Mouse (Mus musculus): ENCODE results near the gene Trf.
A peak's percentile ranks its signal among the peaks of the same experiment; 100 is the strongest.

The Trf gene

DNA sequence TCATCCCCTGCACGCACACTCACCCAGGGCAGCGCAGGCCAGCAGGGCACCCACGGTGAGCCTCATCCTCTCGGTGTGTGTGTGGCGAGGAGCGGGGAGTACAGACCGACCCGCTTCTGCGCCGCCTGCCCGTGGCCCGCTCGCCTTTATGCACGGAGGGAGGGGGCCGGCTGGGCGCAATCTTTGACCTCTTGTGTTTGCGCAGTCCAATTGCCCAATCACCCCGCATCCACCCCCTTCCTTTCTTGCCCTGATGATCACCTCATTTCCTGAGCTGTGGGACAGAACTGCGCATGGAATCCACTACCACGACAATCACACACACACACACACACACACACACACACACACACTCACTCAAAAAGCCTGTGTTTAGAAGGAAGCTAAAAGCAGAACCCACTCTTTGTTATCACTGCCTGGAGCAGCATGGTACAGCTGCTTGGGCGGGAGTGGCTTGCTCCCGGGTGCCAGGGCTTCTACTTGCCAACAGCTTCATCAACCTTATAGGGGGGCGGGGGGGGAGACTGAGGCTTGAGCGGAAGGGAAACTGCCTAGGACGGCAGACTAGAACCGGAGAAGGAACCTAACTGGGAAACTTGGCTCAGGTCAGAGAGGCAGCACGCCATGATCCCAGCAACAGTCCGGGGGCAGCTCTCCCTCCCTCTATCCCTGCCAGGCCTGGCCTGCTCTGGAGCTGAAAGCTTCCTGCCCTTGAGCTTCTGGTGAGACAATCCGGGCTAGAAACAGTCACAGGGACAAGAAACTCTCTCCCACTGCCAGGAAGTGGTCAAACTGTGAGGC, at the start of gene Trf, which contains the start of gene Gm20425:
TSS of gene Trf (minus strand) at position 294 of the 801 bp plus-strand sequence.
TSS of gene Gm20425 (minus strand) at position 157 of the 801 bp plus-strand sequence.
- peak; percentile 41 for DNase-seq

DNA sequence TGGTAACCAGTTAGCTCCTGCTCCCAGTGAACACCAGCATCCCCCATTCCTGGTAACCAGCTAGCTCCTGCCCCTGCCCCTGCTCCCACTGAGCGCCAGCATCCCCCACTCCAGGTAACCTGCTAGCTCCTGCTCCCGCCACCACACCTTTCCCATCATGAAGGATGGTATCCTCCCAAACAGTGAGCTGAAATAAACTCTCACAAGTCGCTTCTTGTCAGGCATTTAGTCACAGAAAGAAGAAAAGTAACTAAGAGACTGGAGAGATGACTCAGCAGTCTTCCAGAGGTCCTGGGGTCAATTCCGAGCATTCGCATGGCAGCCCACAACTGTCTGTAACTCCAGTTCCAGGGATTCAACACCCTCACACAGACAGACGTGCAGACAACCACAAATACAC, 46.6 kb upstream of the Trf start:
- DNase-seq, result no peak

DNA sequence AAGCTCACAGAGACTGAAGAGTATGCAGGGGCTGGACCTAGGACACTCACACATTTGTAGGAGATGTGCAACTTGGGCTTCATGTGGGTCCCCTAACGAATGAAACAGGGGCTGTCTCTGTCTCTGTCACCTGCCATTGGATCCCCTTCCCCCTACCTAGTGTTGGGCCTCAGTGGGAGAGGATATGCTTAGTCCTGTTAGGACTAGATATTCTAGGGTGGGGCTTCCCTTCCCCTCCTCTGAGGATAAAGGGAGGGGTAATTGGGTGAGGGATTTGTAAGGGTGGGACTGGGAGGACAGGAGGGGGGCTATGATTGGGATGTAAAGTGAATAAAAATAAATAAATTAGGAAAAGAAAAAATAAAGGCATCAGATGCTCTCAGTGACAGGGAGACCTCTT, 45.4 kb upstream of the Trf start:
- no peak for DNase-seq

DNA sequence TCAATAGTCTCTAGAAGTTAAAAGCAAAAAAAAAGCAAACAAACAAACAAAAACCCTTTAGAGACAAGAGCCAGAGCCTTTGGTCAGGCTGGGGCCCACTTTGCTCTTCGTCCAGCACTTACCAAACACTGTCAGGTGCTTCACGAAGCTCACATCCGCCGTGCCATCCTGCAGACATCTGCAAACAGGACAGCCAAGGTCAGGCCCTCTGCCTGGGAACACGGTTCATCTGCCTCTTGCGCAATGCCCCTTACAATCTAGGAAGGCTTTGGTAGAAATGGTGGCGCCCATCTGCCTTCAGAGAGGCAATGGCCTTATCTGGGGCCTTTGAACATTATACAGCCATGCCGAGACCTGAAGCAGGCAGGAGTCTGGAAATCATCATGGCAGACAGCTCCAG, 44.6 kb upstream of the Trf start:
- no peak for DNase-seq

DNA sequence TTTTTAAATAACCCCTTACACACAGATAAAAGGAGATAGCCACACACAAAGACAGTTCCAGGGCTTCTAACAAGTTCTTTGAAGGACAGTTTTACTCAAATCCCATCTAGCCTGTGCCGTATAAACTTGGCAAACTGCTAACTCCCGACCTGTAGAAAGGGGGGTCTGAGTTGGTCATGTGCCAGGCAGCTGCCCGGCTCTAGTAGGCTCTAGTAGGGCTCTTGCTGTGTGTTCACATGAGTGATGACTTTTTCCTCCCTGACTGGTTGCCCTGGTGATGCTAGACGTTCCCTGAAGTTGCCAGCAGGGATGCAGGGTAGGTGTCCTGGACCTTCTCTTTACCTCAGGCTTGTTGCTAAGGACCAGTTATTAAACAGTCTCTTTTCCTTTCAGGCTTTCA, 40.9 kb upstream of the Trf start:
- DNase-seq, result no peak

DNA sequence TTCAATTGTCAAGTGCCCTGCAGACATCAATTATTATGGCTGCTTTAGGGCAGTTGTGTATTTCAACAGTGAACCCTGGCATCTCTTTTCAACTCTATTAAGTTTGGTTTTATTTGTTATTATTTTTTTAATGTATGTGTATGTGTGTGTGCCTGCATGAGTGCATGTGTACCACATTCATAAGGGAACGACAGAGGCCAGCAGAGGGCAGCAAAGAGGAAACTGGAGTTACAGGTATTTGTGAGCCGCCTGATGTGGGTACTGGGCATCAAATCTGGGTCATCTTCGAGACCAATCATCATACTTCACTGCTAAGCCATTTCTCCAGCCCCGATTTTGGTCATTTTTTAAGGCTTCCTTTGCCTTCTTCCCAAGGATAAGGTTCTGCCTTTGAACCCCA, 35.5 kb upstream of the Trf start:
- DNase-seq, result no peak

DNA sequence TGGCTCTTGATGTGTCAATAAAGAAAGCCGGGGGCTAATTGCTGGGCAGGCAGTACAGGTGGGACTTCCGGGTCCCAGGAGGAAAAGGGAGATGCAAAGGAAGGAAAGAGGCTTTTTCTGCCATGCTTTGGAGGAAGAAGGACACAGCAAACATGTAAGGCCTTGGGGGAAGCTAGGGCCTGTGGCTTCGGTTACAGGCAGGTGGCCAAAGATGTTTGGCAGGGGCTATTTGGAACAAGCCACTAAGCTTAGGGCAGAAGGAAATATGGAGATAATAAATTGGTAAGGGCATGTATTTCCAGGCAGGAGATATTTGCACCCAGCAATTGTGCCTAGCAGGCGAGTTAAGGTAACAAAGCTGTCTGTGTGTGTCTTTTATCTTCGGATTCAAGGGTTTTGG, 22.7 kb upstream of the Trf start:
- DNase-seq, result no peak

DNA sequence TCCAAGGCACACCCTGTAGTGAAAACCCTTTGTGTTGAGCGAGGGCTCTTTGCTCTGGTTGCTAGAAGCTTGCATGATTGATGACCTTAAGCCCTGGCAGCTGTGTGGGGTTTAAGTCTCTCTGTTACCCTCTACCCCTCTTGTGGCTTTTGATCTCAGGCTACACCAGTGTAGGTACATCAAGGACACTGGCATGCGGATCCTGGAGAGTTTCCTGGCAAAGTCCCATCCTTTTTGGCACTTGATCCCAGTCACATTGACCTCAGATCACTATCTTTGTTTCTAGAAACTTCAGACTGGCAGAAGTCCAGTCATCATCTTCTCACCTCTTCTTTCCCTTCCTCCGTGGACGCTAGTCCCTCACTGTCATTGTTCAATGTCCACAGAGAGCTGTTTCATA, 18.4 kb upstream of the Trf start:
- DNase-seq, result no peak

DNA sequence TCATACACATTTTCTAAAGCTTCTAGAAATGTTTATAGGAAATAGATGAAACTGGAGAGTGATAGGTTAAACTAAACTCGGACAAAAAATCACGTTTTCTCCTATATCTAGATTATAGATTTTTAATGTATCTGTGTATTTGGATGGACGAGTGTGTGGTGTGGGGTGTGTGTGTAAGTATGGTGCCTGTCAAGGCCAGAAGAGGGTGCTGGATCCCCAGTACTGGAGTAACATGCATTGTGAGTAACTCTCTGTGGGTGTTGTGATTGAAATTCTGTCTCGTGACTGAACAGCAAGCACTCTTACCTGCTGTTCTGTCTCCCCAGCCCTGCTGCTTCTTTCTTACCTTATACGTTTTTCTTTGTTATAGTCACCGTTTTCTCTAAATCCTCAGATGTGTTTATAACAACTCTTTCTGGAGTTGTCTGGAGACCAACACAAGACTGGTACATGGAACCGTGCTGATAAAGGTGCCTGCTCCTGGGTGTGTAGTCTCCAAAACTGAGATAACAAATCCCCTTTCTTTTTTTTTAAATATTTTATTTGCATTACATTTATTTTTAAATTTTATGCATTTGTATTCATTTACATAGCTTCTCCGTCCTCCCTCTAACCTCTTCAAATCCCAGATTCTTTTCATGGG, 16.4 kb upstream of the Trf start:
- no peak for DNase-seq

DNA sequence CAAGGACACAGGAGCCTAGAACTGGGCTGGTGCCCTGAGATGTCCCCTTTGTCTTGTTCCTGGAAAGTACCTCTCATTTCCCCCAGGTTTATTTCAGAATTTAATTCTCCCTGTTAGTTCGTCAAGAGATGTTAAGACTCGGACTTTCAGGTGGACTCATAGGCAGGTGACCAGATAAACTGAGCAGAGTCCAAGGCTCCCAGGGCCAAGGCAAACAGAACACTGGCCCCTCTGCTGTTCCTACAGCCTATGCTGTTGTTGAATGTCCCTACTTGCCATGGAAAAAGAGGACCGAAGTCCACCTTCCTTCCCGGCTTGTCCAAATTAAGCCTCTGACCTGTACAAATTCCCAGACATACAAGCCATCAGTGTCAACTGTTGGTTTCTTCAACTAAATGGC, 13.4 kb upstream of the Trf start:
- no peak for DNase-seq

DNA sequence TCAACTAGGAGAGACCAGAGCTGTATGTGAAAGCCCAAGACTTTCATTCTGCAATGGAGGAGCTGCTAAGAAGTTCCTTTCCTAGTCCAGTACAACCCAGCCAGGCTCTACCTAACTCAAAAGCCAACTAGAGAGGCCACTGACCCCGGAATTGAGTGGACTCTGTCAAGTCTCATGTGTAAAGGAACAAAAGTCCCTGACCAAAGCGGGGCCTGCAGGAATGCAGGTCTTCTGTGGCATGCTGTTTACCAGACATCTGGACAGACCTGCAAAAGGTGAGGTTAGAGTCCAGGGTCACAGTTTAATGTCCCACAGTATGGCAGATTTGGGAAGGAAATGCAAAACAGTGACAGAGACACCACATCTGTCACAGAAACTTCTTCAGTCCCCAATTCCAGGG, 11.0 kb upstream of the Trf start:
- DNase-seq, result no peak

DNA sequence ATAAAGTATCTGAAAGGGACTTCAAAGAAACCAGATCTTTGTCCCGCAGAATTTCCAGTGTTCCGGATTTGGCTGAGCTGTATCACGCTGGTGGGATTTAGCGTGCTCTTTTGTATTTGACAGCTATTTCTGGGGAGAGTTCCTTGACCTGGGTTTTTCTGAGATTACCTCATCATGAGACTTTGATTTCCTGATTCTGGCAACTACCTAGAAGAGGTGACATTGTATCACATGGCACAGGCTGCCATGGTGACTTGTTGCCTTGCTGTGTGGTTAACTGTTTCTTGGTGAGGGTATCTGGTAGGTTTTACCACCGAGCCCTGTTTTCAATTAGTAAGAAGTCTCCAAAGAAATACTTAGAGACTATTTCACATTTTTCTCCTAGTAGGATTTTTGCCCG, 9.2 kb upstream of the Trf start:
- DNase-seq, result no peak

DNA sequence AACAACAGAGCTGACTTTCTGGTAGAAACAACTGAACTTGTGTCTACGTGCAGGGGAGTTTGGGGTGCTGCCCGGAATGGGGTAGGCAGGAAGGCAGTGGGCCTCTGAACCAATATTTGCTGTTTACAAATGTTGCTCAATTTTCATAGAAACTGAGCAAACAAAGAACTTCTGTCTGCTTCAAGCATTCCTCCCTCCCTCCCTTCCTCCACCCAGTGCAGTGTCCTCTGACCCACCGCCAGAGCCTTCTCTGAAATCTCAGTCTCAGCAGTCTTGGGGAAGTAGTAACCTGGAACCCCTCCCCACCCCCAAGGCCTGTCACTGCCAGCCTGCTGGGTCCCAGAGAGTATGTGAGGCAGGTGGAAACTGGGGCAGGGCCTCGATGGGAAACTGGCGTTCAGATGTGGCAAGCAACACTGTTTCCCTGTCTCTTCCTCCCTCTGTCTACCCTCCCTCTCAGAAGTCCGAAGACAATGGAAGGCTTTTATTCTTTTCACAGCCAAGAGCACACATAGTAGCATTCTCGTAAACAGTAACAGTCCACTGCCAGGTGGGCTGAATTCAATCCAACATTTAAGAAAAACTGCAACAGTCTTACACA, 4.4 kb upstream of the Trf start:
- no peak for DNase-seq

DNA sequence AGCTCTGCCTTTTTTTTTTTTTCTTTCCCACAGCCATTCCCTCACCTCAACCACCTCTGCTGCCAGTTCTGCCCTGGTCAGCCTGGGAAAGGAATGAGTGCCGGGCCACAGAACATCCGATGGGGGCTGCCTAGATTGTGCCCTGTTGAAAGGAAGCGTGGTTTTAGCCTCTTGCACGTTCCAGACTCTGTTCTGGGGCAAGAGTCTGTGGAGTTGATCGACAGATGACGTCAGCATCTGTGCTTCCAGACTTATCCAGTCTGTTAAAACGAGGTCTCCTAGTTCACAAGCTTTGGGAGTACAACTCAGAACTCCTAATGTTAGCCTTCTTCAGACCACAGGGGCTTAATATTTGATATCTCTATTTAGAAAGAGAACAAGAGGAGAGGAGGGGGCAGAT, 3.8 kb upstream of the Trf start:
- no peak for DNase-seq

DNA sequence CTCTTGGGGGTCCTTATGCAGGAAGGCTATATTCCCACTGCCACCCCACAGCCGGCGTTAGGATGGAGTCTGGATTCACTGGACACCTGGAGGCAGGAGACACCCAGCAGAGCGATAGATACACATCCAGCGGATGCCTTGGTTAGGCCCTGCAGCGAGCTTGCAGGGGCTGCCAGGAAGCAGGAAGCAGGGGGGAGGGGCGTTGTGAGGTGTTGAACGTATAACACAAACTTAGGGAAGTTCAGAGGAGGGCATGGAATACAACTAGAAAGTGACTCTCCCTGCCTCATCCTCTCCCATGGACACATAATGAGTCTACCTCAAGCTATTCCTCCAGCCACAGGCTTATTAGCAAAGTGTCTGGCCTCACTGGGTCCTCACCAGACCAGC, 2.8 kb upstream of the Trf start:
- DNase-seq, result no peak

DNA sequence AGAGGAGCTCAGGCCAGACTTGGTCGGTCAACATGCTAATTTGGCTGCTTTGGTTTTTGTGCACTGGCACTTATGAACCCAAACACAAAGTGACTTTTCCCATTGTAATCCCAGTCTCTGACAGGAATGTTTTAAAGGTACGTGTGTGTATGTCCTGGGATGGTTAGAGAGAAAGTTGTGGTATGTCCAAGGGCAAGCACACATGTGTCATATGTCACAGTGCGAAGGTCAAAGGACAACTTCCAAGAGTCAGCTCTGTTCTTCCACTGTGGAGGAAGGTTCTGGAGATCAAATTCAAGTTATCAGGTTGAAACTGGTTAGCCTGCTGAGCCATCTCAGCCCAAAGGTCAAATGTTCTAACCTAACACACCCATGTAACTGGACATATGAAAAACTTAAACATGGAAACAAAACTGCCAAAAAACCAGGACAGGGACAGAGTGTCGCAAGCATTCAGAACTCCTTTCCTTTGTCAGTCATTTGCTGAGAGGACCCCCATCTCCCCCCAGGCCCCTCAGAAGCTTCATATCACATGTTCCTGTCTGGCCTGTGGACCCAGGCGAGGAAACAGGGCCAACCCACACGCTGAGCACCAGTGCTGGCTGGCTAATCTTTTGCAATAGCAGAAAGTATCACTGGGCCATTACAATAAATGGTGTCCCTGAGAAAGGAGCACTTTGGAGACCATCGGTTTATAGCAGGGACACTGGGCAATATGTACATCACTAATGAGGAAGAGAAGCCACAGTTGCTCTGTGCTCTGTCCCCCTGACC, 2.2 kb upstream of the Trf start:
- no peak for DNase-seq

DNA sequence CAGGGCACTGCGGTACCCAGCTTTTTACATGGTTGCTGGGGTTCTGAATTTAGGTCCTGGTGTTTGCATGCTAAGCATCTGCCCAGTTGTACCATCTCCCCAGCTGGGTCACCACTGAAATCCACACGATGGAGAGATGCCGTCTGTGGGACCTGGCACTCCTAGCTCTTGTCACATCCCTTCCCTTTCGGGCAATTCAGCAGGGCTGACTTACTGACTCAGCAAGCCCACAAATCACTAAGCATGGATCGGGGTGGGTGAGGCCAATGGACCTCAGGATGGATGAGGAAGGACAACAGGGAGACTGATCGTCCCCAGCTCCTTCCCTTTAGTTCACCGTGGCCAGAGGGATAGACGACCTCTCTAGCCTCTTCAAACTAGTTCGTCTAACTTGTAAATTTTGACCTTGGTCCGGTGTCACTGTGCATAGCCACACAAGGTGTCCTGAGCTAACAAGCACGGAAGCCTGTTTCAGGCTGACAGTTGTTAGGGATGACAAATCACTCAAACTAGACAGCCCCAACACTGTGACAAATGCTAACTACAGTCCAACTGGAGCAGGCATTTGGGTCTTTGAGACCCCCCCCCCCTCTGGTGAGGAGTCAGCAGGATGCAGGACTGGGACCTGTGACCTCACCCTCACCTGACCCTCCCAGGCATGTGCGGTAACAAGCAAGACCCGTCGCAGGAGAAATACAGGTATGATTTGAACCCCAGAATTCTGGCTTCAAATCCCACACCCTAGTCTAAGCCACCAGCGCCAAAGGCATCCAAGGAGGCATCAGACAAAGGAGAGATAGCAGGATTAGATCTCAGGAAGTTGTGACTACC, 992 bp downstream of the Trf start:
- DNase-seq, result no peak

DNA sequence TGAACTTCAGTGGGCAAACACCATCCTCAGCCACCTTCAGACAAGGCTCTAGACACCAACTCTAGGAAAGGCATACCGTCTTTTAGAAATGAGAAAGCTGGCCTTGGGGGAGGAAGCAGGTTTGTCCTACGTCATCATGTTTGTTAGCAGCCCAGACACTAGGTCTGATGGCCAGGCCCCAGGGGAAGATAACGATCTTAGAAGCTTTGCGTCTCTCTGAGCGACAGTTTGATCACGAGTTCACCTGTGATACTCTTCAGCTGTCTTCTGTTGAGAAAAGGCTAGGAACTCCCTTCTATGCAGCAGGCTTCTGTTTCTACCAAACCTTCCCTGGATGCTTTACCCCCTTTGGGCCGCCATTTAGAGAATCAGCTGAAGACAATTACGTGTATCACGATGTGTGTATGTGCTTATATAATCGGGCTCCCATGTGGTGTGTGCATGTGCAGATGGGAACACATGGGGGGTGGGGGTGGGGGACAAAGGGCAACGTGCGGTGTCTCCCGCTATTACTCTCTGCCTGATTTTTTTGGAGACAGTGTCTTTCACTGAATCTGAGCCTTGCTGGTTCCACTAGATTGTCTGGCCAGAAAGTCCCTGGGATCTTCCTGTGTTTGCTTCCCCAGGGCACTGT, 1.8 kb downstream of the Trf start:
- DNase-seq, result no peak

DNA sequence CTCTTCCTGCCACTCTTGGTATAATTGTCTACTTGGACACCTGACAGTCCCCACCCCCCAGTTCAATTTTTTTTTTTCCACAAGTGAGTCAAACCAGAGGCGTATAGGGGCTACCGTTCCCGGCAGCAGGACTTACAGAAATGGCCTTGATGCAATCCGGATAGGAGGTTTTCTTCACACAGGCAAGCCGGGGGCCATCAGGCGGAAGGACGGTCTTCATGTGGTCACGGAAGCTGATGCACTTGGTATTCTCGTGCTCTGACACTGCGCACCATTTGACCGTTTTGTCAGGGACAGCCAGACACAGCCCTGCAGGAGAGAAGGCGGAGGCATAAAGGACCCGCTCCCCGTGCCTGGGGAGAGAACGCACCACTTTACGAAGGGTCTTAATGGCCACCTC, 2.5 kb downstream of the Trf start:
- no peak for DNase-seq

DNA sequence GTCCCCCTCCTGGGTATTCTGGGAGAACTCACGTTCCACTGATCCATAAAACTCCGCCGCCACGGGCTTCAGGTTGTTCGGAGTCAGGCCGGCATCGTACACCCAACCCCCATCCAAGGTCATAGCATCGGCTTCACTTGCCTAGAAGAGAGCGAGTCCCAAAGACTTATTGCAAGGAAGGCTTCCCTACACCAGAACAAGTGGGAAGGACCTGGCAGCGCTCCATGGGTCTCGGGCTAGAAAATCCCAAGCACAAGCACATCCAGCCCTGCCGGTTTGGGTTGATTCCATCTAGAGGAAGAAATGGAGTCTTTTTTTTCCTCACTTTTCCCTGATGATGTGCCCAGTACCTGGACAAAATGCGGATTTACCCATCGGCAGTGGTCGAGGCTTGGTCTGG, 3.4 kb downstream of the Trf start:
- DNase-seq, result no peak

DNA sequence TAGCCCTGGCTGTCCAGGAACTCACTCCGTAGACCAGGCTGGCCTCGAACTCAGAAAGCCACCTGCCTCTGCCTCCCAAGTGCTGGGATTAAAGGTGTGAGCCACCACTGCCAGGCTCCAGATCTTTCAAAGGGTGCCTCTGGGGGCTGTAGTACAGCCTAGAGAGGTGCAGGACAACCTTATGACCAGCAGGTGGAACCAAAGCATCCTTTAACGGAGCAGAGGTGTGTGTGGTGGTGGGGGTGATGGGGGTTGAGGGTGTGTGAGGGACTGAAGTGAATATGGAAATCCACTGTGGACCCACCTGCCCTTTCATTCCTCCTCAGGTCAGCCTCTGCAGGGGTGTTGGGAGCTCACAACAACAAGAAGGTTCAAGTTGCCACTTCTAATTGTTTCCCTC, 4.8 kb downstream of the Trf start:
- DNase-seq, result no peak

DNA sequence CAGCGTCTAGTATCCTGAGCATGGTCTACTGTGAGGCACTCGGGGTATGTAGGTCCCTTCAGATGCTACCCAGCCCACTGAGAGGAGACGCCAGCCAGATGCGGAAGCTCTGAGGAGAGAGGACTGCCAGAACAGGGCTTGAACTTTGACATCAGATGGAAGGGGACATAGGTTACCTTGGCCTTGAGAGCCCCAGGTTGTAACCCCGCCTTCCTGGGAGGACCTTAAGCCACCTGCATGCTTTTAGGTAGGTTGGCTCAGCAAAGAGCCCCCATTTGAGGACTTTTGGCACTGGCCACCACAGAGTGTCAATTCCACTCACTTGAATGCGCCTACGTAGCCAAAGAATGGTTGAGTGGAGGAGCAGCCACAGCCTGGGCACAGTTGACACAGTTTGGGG, 5.5 kb downstream of the Trf start:
- no peak for DNase-seq
